Mouse (Mus musculus) kidney, postnatal 10 days (tissue): ENCODE results near the gene Polg2.
"Not testable (repeated sequence)": the region's sequence is repeated elsewhere in the genome, so short reads cannot be mapped to it uniquely, and the experiment has no call there.

Experiments used
- DNase-seq: peaks from one replicate; pipeline ENCODE4 v3.0.0; 2021; ENCODE audit warnings: mixed read lengths

The Polg2 gene

DNA sequence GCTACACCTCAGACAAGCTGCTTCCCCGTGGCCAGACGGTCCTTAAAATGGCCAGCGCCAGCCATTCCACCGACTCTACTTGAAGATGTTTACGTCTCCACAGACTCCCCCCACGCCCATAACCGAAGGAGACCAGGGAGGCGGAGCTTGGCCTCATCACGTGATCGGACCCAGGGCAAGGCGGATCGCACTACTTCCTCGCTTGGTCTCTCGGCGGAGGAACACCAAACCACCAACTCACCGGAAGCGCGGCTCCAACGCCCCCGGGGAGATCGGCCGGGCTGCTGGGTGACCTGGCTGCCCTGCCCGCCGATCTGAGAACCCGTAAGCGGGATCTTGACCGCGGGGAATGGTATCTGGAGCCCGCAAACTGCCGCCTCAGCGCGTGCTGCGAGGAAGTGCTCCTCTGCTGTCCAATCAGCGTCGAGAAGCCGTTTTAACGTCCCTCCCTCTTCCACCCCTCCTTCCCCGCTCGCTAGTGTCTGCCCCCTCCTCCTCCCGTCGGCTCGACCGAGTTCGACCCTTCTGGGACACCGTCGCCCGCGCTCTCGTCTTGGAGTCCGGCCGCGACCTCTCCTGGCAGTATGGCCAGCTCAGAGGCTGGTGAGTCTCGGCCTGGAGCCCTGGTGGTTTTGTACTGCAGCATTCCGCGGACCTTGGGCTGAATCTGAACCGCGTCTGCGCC, 9.6 kb upstream of the Polg2 start, which contains the start of the genes Ddx5 and Cep95:
TSS of gene Ddx5 (minus strand) at position 411 of the 685 bp plus-strand sequence.
TSS of gene Cep95 (plus strand) at position 478 of the 685 bp plus-strand sequence.
- peak; percentile 99 for DNase-seq

DNA sequence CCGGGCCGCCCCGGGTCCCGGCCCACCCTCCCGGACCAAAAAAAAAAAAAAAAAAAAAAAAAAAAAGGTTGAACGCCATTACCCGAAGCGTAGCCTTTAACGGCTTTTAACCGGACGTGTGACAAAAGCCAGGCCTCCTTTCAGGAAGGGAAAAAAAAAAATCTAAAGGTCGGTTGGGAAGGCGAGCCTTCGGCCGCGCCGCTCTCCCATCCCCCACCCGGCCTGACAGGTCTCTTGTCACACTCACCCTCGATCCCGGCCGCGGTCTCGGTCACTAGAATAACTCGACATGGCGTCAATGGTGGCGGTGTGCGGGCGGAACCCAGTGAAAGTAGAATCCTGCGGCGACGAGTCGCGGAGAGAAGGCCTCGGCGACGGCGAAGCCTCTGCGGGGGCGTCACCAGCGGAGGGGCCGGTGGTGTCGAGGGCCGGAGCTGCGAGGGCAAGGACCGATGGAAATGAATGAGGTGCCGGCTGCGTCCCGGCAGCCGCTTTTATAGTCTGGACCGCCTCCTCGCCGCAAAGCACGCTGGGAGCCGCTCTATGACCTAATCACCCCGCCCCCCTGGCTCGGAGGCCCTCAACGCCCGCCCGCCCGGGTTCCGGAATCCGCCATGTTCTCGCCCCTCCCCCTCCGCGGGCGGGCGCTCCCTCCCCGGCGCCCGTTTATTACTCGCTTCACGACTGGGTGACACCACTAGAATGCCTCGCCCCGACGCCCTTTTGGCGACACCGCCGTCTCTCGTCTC, 8.9 kb upstream of the Polg2 start:
- DNase-seq = peak; percentile 100

DNA sequence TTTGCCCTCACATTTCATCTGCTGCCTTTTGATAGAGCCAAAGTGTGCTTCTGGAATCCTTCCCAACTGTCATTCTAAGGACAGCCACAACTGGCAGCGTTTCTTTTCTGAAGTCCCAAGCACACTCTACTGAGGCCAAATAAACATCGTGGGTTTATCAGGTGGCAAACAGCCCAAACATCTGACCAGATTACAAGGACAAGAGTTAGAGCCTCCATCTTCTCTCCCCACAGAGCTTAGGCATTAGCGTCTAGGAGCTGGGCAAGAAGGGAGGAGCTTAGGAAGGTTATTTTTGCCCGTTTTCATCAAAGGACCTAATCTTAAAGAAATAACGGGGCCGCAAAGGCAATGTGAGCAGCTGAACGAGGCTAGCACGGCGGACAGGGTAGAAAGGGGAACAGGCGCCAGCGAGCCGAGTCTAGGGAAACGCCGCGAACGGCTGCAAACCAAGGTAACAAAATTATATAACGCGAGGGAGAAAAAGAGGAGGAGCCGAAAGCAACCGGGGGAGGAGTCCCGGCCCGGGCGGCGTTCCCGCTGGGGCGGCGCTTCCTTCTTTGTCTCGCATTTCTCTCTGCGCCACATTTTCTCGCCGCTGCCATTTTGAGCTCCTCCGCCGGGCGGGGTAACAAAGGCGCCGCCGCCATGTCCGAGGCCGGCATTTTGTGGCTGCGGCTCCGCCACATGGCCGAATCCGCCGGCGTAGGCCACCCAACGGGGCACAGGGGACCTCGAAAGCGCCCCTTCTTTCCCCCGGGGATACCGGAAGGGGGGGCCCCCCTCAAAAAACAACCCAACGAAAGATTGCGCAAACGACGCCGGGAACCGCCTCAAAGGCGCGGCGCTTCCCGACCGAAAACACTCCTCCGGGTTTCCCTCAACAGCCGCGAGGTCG, 8.0 kb upstream of the Polg2 start:
- DNase-seq = peak; percentile 96

DNA sequence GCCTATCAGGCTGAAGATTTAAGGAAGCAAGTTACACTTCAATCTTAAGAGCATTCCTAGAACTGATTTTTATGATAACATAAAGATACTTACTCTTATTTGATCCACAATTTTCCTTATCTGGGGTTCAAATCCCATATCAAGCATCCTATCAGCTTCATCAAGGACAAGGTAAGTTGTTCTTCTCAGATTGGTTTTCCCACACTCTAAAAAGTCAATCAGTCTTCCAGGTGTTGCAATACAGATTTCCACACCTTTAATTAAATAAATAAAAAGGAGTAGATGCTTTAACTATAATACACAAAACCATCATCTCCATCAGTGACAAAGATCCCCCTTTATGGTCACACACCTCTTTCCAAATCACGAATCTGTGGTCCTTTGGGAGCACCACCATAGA, 5.7 kb upstream of the Polg2 start:
- DNase-seq = no peak

DNA sequence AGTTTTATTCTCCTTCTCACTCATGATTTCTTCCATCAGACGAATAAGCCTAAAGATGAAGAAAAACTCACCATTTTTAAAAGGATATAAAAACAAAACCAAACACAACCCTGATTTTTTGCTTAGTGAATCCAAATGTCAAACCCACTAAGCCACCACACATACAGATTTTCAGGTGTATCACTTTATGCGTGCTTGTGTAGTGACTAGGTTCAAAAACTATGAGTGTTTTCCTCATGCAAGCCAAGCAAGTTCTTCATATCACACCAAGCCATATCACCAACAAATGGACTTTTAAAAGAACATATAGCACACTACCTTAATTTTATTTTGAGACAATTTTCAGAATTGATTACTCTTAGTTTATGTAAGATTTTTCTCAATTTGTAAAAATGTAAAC, 5.1 kb upstream of the Polg2 start:
- no peak for DNase-seq

DNA sequence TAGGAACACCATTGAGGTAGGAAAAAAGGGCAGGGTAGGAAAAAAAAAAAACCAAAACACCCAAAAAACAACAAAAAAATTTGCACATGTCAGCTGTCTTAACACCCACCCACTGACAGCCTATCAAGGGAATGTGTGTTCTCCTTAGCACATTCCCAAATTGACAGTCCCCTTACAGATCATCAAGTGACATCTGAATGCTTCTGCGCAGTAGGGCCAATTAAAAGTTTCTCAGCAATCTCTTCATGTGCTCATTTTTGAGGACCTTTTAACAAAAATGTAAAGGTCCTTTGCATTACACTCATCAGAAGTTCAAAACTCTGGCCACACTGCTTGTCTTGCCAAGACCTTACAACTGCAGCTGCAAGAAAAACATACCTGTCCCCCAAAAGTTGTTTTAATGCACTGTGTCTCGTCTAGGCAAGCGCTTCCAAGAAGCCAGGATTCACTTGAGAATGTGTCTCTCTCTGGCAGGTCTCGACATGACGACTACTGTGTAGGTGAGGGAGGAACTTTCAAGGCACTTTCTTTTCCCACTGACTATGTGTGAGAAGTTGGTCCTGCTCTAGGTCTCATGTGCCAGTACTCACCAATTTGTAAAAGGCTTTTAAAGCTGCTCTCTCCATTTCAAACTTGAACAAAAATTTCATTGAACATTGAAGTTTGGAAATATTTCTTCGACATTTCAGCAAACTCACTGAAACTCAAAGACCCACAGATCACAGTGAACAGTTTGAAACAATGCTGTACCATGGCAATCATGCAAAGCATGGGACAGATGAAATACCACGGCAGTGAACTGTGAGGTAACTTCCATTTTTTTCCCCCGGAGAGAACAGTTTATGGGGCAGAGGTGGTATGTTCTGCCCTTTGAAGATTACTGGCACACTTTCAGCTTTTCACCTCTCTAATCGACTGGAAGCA, 3.8 kb upstream of the Polg2 start:
- no peak for DNase-seq

DNA sequence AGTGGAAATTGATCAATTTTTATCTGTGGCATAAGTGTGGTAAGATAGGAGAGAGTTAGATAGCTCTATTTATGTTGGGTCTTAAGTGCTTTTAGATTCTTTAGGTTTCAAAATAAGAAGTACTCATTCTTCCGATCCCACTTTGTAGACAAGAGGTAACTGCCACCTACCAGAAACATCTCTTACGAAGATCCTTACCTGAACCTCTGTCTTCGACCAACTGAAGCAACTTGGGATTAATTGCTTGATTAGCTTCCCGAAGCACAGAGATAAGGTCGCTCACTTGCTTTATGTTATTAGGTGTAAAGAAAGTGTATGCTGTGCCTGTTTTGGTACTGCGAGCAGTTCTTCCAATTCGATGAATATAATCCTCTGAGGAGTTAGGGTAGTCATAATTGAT, 2.9 kb upstream of the Polg2 start:
- DNase-seq = not testable (repeated sequence)

DNA sequence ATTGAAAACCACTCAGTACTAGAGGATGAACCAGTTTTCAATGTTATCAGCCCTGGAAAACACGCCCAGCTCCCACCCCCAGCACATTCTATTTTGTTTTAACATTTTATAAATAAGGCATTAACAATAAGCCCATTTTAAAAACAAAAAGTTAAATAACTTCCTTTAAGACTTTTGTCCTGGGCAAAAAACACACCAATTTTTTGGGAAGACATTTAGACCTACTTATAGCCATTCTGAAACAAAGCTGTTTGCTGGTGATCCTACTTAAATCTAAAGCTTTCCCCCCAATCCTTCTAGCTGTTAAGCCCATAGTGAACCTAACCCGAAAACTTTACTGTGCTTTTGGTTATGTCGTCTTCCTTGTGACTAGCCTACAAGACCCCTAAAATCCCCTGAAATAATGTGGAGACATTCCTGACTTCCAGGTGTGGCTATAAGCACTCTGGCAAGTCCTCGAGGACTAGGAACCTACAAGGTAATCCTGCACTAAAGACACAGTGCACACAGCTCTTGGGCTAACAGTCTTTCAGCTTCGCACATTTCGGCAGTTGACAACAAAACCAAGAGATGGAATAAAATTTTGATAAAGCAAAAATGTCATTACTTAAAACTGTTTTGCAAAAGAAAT, 1.4 kb upstream of the Polg2 start:
- DNase-seq = no peak

DNA sequence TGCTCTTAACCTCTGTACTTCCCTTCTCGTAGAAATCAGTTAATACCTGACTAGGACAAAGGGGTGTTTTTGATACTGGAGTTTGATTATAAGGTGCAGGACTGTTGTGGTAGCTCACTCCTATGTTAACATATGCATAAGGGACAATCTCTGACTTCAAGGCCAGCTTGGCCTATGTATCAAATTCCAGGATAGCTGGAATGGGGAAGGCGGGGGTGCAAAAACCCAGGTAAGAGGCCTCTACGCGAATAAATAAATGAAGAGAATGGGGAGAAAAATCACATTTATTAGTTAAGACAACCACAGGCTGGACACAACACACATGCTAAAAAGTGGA, 720 bp upstream of the Polg2 start:
- no peak for DNase-seq

DNA sequence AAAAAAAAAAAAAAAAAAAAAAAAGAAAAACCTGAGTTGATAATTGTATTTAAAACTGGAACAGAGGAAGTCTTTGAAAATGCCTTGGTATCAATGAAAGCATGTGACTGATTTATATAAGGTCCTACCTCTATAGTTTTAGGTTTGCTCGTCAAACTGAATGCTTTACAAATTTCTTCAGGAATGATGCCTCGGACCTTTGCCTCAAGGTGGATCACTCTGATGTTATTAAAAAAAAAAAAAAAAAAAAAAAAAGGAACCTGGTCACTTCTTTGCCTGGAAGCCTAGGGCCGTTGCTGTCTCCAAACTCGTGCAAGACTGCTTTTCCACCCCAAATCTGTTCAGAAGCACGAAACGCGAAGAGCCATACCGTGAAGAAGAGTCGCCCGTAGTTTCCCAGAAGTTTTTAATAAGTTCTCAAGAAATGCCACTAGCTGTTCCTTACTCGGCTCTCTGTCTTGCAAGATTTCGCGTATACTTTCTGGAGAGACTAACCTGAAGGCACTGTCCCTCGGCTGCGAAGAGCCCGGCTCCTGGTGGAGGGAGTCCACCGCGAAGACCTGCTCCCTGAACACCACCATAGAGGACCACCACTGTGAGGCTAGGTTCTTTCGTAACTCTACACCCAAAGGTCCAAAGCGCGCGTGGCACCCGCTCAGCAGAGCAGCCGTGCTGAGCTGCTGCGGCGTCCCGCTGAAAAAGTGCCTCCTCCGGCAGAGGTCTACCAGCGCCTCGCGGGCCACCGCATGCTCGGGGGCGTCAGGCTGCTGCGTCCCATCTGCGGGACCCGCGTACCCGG, 549 bp downstream of the Polg2 start:
- peak; percentile 21 for DNase-seq

DNA sequence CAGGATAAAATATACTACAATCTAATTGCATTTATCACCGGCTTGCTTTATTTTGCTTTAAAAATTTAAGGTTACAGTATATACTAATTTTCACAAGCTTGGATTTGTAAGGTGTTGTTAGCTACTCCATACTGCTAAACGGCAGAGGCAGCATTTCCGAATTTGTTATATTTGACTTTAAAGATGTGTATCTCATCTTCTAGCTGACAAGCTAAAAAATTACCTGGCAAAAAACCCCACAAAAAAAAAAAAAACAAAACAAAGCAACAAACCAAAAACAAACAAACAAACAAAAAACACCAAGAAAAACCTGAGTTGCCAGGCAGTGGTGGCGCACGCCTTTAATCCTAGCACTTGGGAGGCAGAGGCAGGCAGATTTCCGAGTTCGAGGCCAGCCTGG, 1.2 kb downstream of the Polg2 start:
- DNase-seq = no peak

DNA sequence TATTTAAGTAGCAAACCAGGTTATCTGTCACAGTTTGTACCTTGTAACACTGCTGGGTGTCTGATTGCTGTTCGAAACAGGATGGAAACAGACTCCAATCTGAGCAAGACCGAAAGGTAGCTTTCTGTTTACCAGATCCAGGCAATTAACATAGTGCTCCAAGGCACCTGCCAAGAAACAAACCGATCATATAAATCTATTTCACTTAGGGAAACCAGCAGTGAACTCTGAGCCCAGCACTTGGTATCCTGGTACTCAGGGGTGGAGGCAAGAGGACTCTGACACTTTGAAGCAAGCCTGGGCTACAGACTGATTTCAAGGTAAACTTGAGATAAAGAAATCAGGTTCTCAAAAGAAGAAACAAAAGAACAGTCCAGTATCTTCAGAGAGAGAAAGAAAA, 1.9 kb downstream of the Polg2 start:
- DNase-seq = no peak

DNA sequence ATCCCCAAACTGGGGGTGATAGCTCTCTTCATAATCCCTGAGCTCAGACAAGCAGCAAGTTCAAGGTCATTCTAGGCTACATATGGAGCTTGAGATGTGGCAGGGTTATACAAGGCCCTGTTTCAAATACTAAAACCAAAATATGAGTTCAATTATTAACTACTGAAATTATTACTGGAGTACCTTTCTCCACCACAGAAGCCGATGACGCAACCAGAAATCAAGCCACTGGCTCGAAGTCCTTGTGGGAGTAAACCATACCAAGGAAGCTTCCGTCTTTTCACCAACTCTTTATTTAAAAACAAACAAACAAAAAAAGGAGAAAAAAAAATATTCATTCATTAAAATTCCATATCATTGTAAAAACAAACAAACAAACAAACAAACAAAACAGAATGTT, 2.4 kb downstream of the Polg2 start:
- DNase-seq = peak; percentile 30

DNA sequence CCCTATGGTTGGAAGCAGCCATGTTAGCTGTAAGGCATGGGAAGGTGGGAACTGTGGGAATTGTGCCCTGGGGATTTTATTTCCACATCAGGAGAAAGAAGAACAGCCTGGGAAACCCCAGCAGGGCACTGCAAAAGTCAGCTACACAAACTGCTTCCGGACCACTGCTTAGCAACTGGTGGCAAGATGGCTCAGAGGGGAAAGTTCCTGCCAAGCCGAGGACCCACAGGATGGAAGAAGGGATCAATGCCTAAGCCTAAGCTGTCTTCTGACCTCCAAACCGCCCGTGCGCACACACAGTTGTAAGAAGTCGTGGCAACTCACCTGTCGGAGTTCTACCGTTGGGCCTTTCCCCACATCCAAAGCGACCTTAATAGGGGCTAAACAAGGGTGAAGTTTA, 6.3 kb downstream of the Polg2 start:
- DNase-seq = no peak

DNA sequence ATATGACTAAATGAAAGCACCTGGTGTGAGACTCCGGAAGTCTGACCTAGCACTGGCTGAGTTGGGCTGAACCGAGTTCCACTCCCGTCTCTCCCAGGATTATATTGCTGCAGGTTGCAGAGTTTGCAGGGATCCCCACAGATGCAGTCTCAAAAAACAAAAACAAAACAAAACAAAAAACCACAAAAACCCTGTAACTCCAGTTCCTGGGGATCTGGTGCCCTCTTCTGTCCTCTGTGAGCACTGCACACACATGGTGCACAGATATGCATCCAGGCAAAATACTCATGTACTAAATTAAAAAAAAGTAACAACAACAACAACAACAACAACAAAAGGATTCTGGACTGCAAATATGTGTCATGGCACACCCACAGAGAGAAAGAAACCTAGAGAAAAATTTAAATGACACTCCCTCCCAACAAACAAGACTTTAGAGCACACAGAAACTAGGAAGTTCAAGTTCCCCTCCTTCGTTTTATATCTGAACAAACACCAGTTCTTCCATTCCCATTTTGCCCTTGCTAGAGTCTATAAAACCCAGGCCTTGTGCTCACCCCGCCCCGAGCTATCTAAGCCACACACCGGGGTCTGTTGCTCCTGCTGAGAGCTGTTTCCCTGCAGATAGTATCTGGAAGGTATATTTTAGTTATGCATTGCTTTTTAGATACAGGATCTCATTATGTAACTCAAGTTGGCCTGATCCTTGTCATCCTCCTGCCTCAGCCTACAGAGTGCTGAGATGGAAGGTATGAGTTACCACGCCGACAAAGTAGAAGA, 9.0 kb downstream of the Polg2 start:
- DNase-seq = peak; percentile 39

DNA sequence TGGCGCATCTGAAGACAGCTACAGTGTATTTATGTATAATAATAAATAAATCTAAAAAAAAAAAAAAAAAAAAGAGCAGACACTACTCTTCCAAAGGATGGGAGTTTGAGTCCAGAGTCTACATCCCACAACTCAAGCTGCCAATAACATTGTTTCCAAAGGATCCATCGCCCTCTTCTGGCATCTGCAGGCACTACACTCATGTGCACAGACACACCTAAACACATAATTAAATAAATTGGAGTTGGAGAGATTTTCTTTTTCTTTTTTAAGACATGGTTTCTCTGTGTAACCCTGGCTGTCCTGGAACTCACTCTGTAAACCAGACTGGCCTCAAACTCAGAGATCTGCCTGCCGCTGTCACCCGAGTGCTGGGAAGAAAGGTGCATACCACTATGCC, 11.8 kb downstream of the Polg2 start:
- DNase-seq = no peak

DNA sequence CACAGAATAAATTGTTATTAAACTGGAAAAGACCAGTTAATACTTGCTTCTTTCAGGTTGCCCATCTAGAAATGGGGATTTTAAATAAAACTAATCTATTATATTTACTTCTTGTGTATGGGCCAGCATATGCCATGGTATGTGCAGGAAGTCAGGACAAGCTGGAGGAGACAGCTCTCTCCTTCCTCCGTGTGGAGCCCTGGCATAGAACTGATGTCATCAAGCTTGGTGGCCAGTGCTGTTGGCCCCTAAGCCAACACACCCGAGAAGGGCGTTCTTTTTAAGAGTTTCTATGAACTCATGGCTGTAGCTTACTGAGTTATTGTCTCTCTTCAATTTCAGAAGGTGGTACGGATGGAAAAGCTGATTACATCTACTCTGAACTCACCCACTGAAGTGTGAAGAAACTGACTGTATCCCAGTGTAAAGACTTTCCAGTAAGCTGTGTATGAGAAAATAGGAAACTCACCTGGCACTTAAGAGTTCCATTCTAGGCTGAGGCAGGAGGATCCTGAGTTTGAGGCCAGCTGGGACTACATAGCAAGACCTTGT, 12.7 kb downstream of the Polg2 start:
- DNase-seq = no peak

DNA sequence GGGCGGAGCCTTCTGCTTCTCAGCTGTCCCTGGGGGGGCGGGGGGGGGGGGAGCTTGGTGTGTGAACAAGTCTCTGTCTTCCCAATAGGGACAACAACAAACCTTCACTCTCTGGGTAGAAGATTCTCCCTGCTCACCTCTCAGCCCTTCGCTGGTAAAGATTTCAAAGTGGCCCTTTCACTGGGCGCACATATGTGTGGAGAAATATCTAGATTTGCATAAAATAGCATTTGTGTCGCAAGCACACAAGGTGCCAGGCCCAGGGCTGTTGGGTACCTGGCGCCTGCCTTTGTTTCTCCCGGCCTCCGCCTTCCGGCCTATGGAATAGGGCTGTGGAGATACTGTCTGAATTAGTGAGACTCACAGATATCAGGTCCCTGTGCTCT, 16.5 kb downstream of the Polg2 start:
- DNase-seq = no peak

DNA sequence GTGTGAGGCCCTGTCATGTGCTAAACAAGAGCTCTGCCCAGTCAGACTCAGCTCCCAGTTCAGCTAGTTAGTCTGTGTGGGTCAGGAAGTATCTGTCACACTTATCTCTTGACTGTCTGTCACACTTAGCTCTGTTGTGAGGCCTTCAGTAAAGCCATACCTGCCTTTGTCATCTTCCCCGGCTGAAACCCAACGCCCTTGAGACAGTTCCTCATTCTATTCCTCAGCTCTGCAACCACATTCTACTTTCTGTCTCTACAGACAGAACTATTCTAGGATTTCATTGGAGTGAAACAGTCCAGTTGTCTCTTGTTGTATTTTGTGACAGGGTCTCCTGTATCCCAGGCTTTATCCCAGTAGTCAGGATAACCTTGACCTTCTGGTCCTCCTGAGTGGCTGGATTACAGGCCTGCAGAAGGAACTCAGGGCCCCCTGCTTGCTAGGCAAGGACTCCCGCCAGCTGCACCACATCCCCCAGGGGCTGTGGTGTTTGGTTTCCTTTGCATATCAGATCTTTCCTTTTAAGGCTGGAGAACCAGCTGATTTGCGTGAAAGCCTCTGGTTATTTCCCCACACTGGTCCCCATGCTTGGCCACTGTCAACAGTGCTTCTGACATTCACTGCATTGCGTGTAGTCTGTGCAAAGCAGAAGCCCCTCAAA, 17.1 kb downstream of the Polg2 start:
- peak; percentile 62 for DNase-seq
